Mouse (Mus musculus) gastrocnemius, adult 2 months (tissue): ENCODE measurements at regions not wholly inside any gene's neighbourhood (a gene's known extent, or its start where the extent isn't known, plus 50 kb on each side); places are given as distances from the start of the nearest gene placed in this dataset.

Source experiments
- DNase-seq: peaks from one replicate; pipeline ENCODE4 v3.0.0; 2022
- H3K27ac ChIP-seq: fragments of 200-600 bp; 2 replicates; pipeline ENCODE4 v1.8.1; 2022; ENCODE audit warnings: mild to moderate bottlenecking
- H3K4me3 ChIP-seq: fragments of 200-600 bp; 2 replicates; pipeline ENCODE4 v1.8.1; 2022; ENCODE audit warnings: mild to moderate bottlenecking, moderate library complexity
- CTCF ChIP-seq: fragments of 200-600 bp; IDR thresholded peaks from 2 replicates; pipeline ENCODE4 v1.8.1; 2022; ENCODE audit warnings: antibody characterized with exemption, mild to moderate bottlenecking, moderate library complexity
- intact Hi-C: fragments of 180-260 bp; cut with DNase I; formaldehyde crosslinking; loops from one replicate; pipeline ENCODE4 v1.15.1; 2025

DNA sequence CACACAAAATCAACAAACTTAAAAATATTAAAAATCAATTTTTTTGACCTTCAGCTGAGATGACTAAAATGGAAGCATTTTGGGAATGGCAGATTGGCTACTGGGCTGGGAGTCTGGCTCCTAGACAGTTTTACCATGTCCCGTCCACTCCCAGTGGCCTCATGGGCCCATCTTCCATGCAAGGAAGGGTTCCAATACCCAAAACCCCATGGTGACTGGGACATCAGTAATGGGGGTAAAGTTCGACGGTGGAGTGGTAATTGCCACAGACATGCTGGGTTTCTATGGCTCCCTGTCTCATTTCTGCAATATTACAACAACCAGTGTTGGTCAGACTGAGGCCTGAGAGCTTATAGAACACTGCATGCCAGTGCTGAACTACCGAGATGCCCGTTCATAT lies 82.2 kb downstream of the Il20rb start:
- Histone ChIP-seq H3K27ac (no peak overlapping the region), H3K4me3 (no peak overlapping the region)
- no peak for TF ChIP-seq CTCF
- intact Hi-C loops, result no loop called here
- DNase-seq, result no peak

DNA sequence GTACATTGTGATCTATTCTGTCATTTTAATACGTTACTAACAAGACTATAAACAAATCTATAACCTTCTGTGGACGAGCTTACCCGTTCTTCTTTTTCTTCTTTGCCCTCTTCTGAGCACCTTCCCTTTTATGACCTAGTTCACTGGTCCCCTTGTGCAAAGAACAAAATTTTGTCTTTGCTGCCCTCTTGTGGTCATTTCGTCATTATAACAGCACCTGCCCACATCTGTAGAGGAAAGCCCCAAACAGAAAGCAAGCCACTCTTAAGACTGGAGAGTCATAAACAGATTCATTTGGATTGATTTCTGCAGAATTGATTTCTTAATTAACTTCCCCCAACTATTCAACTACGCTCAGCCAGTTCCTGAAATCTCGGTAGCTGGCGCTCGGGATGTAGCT lies 86.2 kb downstream of the Il20rb start:
- no peak for DNase-seq
- intact Hi-C loops, result no loop called here
- TF ChIP-seq CTCF, result peak; percentile 64
- Histone ChIP-seq H3K27ac (no peak overlapping the region), H3K4me3 (no peak overlapping the region)

- intact Hi-C loops, result loop anchor here (5.0 kb wide), 1 partner anchor 554 kb away; no protein-coding TSS in a partner anchor
- H3K4me3 ChIP-seq, result no peak overlapping the region
- TF ChIP-seq CTCF, result no peak
- no peak overlapping the region for H3K27ac ChIP-seq
- no peak for DNase-seq
Observed at GRCm38 (mm10) chr9:100396340-100396910, 90.2 kb downstream of the Il20rb start.

GRCm38 (mm10) chr9:100395711-100396110 lies 90.9 kb downstream of the Il20rb start:
- Histone ChIP-seq H3K4me3 (no peak overlapping the region), H3K27ac (no peak overlapping the region)
- peak; percentile 78 for DNase-seq
- intact Hi-C loops, result loop anchor here (5.0 kb wide), 1 partner anchor 553 kb away; no protein-coding TSS in a partner anchor
- TF ChIP-seq CTCF, result peak; percentile 99

- DNase-seq, result no peak
- H3K4me3 ChIP-seq, result no peak overlapping the region
- H3K27ac ChIP-seq, result no peak overlapping the region
- intact Hi-C loops, result loop anchor here (5.0 kb wide), 1 partner anchor 552 kb away; no protein-coding TSS in a partner anchor
- TF ChIP-seq CTCF, result no peak
Observed at GRCm38 (mm10) chr9:100394632-100395031, 92.0 kb downstream of the Il20rb start.

DNA sequence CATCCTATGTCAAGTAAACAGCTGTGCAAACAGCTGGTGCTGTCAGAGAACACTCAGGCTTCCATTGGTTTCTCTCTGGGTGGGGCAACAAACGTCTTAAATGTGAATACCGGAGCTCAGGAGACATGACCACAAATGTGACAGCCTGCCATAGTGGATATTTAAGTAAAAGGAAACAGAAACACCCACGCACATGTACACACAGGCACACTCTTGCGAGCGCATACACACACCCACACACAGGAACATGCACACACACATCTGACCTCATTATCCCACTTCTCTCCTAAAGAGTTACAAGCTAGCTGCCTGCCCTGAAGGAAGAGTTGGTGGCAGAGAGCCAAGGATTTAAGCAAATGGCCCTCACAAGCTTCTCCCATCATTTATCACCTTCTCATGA lies 92.4 kb downstream of the Il20rb start:
- intact Hi-C loops, result no loop called here
- TF ChIP-seq CTCF, result no peak
- no peak for DNase-seq
- Histone ChIP-seq H3K4me3 (no peak overlapping the region), H3K27ac (no peak overlapping the region)

GRCm38 (mm10) chr9:100392262-100392661 lies 94.3 kb downstream of the Il20rb start:
- no peak for TF ChIP-seq CTCF
- H3K4me3 ChIP-seq, result no peak overlapping the region
- DNase-seq, result no peak
- intact Hi-C loops, result no loop called here
- no peak overlapping the region for H3K27ac ChIP-seq

GRCm38 (mm10) chr9:100391566-100392213 lies 94.9 kb downstream of the Il20rb start:
- Histone ChIP-seq H3K4me3 (no peak overlapping the region), H3K27ac (no peak overlapping the region)
- intact Hi-C loops, result no loop called here
- DNase-seq, result no peak
- TF ChIP-seq CTCF, result no peak

- no peak for TF ChIP-seq CTCF
- no peak overlapping the region for H3K4me3 ChIP-seq
- intact Hi-C loops, result no loop called here
- no peak overlapping the region for H3K27ac ChIP-seq
- no peak for DNase-seq
Observed at GRCm38 (mm10) chr9:100388393-100388792, 98.2 kb downstream of the Il20rb start.

DNA sequence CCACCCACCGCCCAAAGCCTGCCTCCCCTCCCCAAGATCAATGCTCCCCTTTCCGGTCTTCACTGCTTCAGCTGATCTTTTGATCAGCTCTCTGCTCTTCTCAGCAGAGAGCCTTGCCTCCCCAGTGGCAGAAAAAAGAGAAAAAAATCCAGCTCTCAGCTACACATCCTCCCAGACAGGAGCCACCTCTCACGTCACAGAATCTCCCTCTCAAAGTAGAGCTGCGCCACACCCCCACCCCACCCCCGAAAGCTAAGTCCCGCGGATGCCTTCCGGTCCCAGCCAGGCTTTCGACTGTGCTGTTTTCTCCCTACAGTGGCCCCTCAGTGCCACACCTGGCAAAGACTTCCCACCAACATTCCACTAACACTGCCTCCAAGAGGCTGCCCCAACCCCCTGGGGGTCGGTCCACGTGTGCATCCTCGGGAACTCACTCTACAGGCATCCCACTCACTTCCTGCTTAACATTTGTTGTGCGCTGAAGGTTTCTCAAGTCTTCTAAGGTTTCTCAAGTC lies 99.4 kb downstream of the Il20rb start:
- Histone ChIP-seq H3K27ac (no peak overlapping the region), H3K4me3 (no peak overlapping the region)
- TF ChIP-seq CTCF, result no peak
- DNase-seq, result no peak
- intact Hi-C loops, result no loop called here

DNA sequence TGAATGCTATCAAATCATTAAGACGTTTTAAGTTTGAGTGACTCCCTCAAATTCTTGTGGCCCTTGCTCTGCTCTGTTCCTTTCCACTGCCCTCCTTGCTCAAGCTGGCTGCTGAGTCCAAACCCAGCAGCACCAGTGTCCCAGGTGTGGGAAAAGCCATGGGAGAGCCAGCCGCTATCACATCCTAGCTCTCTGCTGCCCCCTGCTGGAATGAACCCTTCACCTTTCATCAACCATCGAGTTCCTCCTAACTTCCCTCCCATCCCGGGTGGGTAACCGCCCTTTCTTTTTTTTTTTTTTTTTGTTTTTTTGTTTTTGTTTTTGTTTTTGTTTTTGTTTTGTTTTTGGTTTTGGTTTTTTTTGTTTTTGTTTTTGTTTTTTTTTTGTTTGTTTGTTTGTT lies 104.1 kb downstream of the Il20rb start:
- DNase-seq, result peak; percentile 79
- intact Hi-C loops, result loop anchor here (2.0 kb wide), 1 partner anchor 536 kb away; no protein-coding TSS in a partner anchor
- peak; percentile 73 for TF ChIP-seq CTCF
- Histone ChIP-seq H3K27ac (no peak overlapping the region), H3K4me3 (no peak overlapping the region)

- no peak overlapping the region for H3K4me3 ChIP-seq
- H3K27ac ChIP-seq, result no peak overlapping the region
- no peak for TF ChIP-seq CTCF
- intact Hi-C loops, result no loop called here
- no peak for DNase-seq
Observed at GRCm38 (mm10) chr9:100369921-100370320, 116.7 kb downstream of the Il20rb start.

DNA sequence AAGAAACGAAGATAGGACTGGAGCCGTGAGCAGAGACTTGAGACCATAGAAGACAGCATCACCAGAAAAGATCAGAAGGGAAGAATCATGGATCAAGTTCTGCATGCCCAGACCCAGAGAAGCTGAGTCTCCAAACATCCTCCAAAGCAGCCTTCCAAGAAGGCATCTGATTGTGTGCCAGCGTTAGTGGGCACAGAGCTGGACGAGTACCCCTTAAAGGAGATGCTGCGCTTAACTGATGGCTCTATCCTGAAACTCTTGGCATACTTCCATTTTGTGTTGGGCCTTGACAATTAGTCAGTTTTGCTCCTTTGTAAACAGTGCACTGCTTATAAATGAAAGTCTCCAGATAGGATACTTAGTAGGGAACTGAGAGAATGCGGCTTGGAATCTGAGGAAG lies 119.8 kb downstream of the Il20rb start:
- no peak for TF ChIP-seq CTCF
- intact Hi-C loops, result no loop called here
- no peak for DNase-seq
- Histone ChIP-seq H3K4me3 (no peak overlapping the region), H3K27ac (no peak overlapping the region)
